Mouse (Mus musculus): ENCODE data around the gene Psg25.
"Not testable (repeated sequence)": the region's sequence is repeated elsewhere in the genome, so short reads cannot be mapped to it uniquely, and the experiment has no call there.

Psg25 gene

GRCm38 (mm10) chr7:18532169-18532568 is at the start of gene Psg25:
TSS of gene Psg25 (minus strand) at chr7:18532269.
- no peak for DNase-seq (ENCODE audit: low read depth, low spot score)

- DNase-seq (ENCODE audit: low read depth, low spot score) = no peak
Observed at GRCm38 (mm10) chr7:18567205-18567604, 35.1 kb upstream of the Psg25 start, which contains the start of gene Psg27. TSS of gene Psg27 (minus strand) at chr7:18567305.

GRCm38 (mm10) chr7:18559850-18560249 is 27.8 kb upstream of the Psg25 start:
- no peak for DNase-seq (ENCODE audit: low read depth, low spot score)

- DNase-seq (ENCODE audit: low read depth, low spot score) = not testable (repeated sequence)
Observed at GRCm38 (mm10) chr7:18555751-18556150, 23.7 kb upstream of the Psg25 start.

- no peak for DNase-seq (ENCODE audit: low read depth, low spot score)
Observed at GRCm38 (mm10) chr7:18533420-18533819, 1.4 kb upstream of the Psg25 start.

- DNase-seq (ENCODE audit: low read depth, low spot score) = no peak
Observed at GRCm38 (mm10) chr7:18524668-18525067, 7.4 kb downstream of the Psg25 start.

GRCm38 (mm10) chr7:18512848-18513247 is 19.2 kb downstream of the Psg25 start:
- DNase-seq (ENCODE audit: low read depth, low spot score) = not testable (repeated sequence)

GRCm38 (mm10) chr7:18512417-18512816 is 19.7 kb downstream of the Psg25 start:
- DNase-seq (ENCODE audit: low read depth, low spot score) = not testable (repeated sequence)

GRCm38 (mm10) chr7:18511479-18511878 is 20.6 kb downstream of the Psg25 start:
- peak; percentile 1 for DNase-seq (ENCODE audit: low read depth, low spot score)

GRCm38 (mm10) chr7:18484077-18484476 is 48.0 kb downstream of the Psg25 start, which contains the start of gene Psg26:
TSS of gene Psg26 (minus strand) at chr7:18484177.
- no peak for DNase-seq (ENCODE audit: low read depth, low spot score)

Measured in 3T3-L1 (cell line).